Mouse (Mus musculus) C2C12 (cell line): ENCODE results near the gene Lbh.

Experiments used
- CEBPB ChIP-seq: IDR thresholded peaks from one replicate; pipeline ENCODE4 v1.6.1; 2011; ENCODE audit warnings: low read depth, mild to moderate bottlenecking, control low read depth, moderate library complexity
- CTCF ChIP-seq: IDR thresholded peaks from one replicate; pipeline ENCODE4 v1.5.1; 2011; ENCODE audit not compliant: control insufficient read depth, insufficient read depth, insufficient read length
- MAX ChIP-seq: IDR thresholded peaks from one replicate; pipeline ENCODE4 v1.6.1; 2011; ENCODE audit warnings: mild to moderate bottlenecking, control low read depth
- MYOG ChIP-seq: IDR thresholded peaks from one replicate; pipeline ENCODE4 v1.6.1; 2011; ENCODE audit not compliant: control insufficient read depth, insufficient read length; ENCODE audit errors: extremely low read depth

DNA sequence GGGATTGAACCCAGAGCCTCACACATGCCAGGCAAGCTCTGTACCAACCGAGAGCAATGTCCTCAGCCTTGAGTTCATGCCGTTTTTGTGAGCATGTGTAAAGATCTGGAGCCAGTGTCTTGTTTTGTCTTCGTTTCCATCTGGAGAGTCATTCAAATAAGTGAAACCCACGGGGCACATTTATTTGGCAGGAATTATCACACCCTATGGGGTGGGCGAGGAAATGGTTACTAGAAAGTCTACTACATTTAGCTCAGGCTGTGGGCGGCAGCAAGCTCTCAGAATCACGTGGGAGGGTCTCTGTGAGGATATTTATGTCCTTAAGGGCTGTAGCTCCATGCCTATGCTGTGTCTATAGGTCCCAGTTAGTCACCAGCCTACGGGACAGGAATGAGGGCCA lies 6.2 kb downstream of the Lbh start:
- TF ChIP-seq CTCF, result no peak
- TF ChIP-seq MAX, result no peak
- no peak for TF ChIP-seq MYOG
- TF ChIP-seq CEBPB, result no peak
